Mouse (Mus musculus) heart, embryonic 16.5 days (tissue): ENCODE results near the gene Olfr103. TPM values are rescaled to one million over a fixed set of nuclear protein-coding genes. Genes with fewer than 3 reads are reported as not detected.

ENCODE experiments used
- ATAC-seq: fragments of 200-750 bp; cut with Nextera tagmentation; replicated peaks from 2 replicates; pipeline ENCODE4 v1.8.0; 2017; ENCODE audit warnings: moderate number of reproducible peaks; ENCODE audit not compliant: insufficient read depth, low FRiP score; ENCODE audit errors: extremely low read depth
- H3K27ac ChIP-seq: fragments of 300-500 bp; sonication (generic); 2 replicates; pipeline ENCODE4 v1.5.1; 2014; ENCODE audit warnings: mild to moderate bottlenecking, low read length, control low read depth, moderate library complexity
- H3K27me3 ChIP-seq: fragments of 300-500 bp; sonication (generic); 2 replicates; pipeline ENCODE4 v1.6.1; 2014; ENCODE audit warnings: low read length, mixed read lengths; ENCODE audit not compliant: control insufficient read depth, insufficient read depth
- H3K36me3 ChIP-seq: fragments of 300-500 bp; sonication (generic); 2 replicates; pipeline ENCODE4 v1.6.1; 2014; ENCODE audit not compliant: control insufficient read depth, insufficient read depth
- H3K4me1 ChIP-seq: fragments of 300-500 bp; sonication (generic); 2 replicates; pipeline ENCODE4 v1.6.1; 2014; ENCODE audit warnings: low read length, mixed read lengths; ENCODE audit not compliant: control insufficient read depth, insufficient read depth
- H3K4me2 ChIP-seq: fragments of 300-500 bp; sonication (generic); 2 replicates; pipeline ENCODE4 v1.6.1; 2014; ENCODE audit warnings: low read depth, mild to moderate bottlenecking, control low read depth, low read length
- H3K4me3 ChIP-seq: fragments of 300-500 bp; sonication (generic); 2 replicates; pipeline ENCODE4 v1.5.1; 2014; ENCODE audit warnings: mild to moderate bottlenecking, control low read depth, low read length
- H3K9ac ChIP-seq: fragments of 300-500 bp; sonication (generic); 2 replicates; pipeline ENCODE4 v1.6.1; 2014; ENCODE audit warnings: low read length, control low read depth
- H3K9me3 ChIP-seq: fragments of 300-500 bp; sonication (generic); replicated peaks from 2 replicates; pipeline ENCODE4 v1.6.1; 2016; ENCODE audit warnings: low read length; ENCODE audit not compliant: control insufficient read depth
- WGBS: fragments of 180-500 bp; shearing (Covaris S2); extraction: QIAGEN DNeasy Blood & Tissue Kit; methylation state at CpG from one replicate; pipeline ENCODE4 v1.1.7; 2014; 5-methylcytosine and 5-hydroxymethylcytosine counted together
- polyA plus RNA-seq: library from polyadenylated mRNA; unstranded; fragments of >200 nt; fragmentation: Nextera tagmentation; extraction: Ambion mirVana; gene quantifications from 2 replicates; pipeline ENCODE4 v1.2.1, GENCODE M21; 2015

Gene Olfr103
- not detected in 2 replicates for polyA plus RNA-seq

DNA sequence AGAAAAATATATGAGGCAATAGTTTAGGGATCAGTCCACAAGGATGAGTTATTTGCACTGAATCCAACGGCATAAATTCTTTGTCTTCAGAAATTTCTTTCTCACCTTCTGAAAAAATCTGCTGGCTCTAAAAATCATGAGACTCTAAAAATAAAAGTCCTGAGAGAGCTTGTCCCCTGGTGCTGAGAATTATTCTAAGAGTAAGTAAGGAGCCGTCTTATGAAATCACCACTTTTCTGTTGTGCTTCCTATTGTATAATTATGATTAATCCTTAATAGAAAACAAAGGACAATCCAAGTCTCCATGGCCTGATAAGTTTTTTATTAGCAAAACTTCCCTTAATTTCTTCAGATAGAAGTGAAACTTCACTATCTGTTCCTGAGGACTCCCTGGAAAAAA lies at the start of gene Olfr103:
Gene Olfr103, minus strand, starts transcription at position 101 of the 400 bp plus-strand sequence.
- no peaks in the 10 kb centered on the region for H3K27me3 ChIP-seq
- no peak within 1 kb of the TSS for H3K4me2 ChIP-seq
- H3K4me3 ChIP-seq = no peak within 1 kb of the TSS
- no peak for ATAC-seq
- H3K27ac ChIP-seq = no peak within 1 kb of the TSS
- H3K4me1 ChIP-seq = no peaks in the 10 kb centered on the region
- WGBS = 74% methylated on average over 2 of the region's 2 CpGs
- no peaks in the 10 kb centered on the region for H3K9me3 ChIP-seq
- H3K36me3 ChIP-seq = no peaks in the 10 kb centered on the region
- no peak within 1 kb of the TSS for H3K9ac ChIP-seq

DNA sequence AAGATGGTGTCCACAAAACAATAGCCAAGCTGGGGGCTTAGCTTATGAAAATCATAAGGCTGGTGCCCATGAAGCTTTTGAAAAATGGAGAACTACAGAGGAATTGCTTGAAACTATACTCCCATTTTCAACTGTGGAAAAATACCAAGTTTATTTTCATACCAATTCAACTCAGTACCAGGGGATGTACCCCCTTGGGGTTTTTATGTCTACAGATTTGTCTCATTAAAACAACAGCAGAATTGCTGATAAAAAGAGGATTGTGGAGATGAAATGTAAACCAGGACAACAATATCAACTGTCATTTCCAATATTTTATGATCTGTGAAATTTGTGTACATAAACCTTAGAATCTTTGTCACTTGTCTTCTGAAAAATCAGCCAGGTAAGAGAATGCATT lies 39.2 kb upstream of the Olfr103 start, which contains the start of gene Olfr105-ps:
Gene Olfr105-ps, plus strand, starts transcription at position 301 of the 400 bp plus-strand sequence.
- Histone ChIP-seq H3K4me3 (no peak within 1 kb of the TSS), H3K9ac (no peak within 1 kb of the TSS), H3K4me2 (no peak within 1 kb of the TSS), H3K27me3 (no peaks in the 10 kb centered on the region), H3K27ac (no peak within 1 kb of the TSS), H3K9me3 (peaks cover 2% of the 10 kb centered on the region; the same call in 1 of the 2 replicates), H3K36me3 (no peaks in the 10 kb centered on the region), H3K4me1 (no peaks in the 10 kb centered on the region)
- no peak for ATAC-seq

GRCm38 (mm10) chr17:37359282-37359681 lies 19.8 kb upstream of the Olfr103 start, which contains the start of gene Olfr104-ps:
Gene Olfr104-ps (plus strand): TSS chr17:37359582.
- H3K4me2 ChIP-seq = no peak within 1 kb of the TSS
- no peak within 1 kb of the TSS for H3K9ac ChIP-seq
- no peaks in the 10 kb centered on the region for H3K4me1 ChIP-seq
- no peak within 1 kb of the TSS for H3K4me3 ChIP-seq
- ATAC-seq = no peak
- H3K9me3 ChIP-seq = 0 out of 2 replicates have a peak, but pooled peaks cover 2% of the 10 kb centered on the region
- H3K36me3 ChIP-seq = no peaks in the 10 kb centered on the region
- no peaks in the 10 kb centered on the region for H3K27me3 ChIP-seq
- no peak within 1 kb of the TSS for H3K27ac ChIP-seq

DNA sequence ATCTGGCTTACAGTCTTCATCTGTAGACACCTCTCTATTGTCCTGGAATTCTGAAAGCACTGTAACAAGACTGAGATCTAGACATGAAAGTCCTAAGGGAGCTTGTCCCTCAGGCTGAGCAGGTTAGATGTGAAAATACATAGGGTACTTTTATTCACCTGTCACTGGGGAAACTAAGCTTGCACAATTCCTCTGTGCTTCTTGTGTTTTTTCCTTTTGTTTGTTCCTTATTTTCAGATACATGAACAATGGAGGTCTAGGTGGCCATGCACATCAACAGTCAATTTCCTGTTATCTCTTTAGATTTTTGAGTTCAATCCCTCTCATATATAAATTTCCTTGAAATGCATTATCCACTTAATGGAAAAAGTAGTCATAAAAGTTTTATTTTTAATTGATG lies 22.5 kb downstream of the Olfr103 start, which contains the start of gene Olfr102:
Gene Olfr102, minus strand, starts transcription at position 101 of the 400 bp plus-strand sequence.
- Histone ChIP-seq H3K4me3 (no peak within 1 kb of the TSS), H3K27ac (no peak within 1 kb of the TSS), H3K36me3 (no peaks in the 10 kb centered on the region), H3K27me3 (no peaks in the 10 kb centered on the region), H3K4me2 (no peak within 1 kb of the TSS), H3K4me1 (no peaks in the 10 kb centered on the region), H3K9ac (no peak within 1 kb of the TSS), H3K9me3 (peaks cover 8% of the 10 kb centered on the region)
- ATAC-seq = no peak

- no peak overlapping the region for H3K4me2 ChIP-seq
- no peak overlapping the region for H3K9ac ChIP-seq
- H3K27ac ChIP-seq = no peak overlapping the region
- H3K36me3 ChIP-seq = no peaks in the 10 kb centered on the region
- no peak for ATAC-seq
- 36% methylated on average over 2 of the region's 2 CpGs for WGBS
- H3K4me3 ChIP-seq = no peak overlapping the region
- no peaks in the 10 kb centered on the region for H3K9me3 ChIP-seq
- H3K27me3 ChIP-seq = no peaks in the 10 kb centered on the region
- H3K4me1 ChIP-seq = no peaks in the 10 kb centered on the region
These were observed 29.3 kb downstream of the Olfr103 start for GRCm38 (mm10) chr17:37310146-37310699.

DNA sequence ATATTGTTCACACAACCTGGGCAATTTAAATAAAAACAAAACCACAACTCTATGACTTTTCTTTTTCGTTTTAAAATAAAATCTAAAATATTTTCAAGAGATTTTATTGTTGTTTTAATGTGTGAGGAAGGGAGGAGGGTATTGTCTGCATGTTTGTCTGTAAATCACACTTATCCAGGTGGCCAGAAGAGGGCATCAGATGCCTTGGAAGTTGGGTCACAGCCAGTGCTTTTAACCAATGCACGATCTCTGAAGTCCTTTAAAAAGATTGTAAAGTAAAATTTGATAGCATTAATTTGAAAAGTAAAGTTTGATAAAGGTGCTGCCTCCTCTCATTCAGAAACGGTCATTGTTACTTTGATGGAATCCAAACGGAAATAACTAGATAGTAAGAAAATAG lies 31.0 kb downstream of the Olfr103 start:
- Histone ChIP-seq H3K4me1 (no peaks in the 10 kb centered on the region), H3K36me3 (no peaks in the 10 kb centered on the region), H3K27me3 (no peaks in the 10 kb centered on the region), H3K4me3 (no peak overlapping the region), H3K4me2 (no peak overlapping the region), H3K9me3 (no peaks in the 10 kb centered on the region), H3K27ac (no peak overlapping the region), H3K9ac (no peak overlapping the region)
- WGBS = 34% methylated on average over 4 of the region's 4 CpGs
- no peak for ATAC-seq

GRCm38 (mm10) chr17:37304213-37304612 lies 35.3 kb downstream of the Olfr103 start, which contains the start of gene Olfr101:
Gene Olfr101 (minus strand): TSS chr17:37304313.
- Histone ChIP-seq H3K27me3 (no peaks in the 10 kb centered on the region), H3K4me1 (no peaks in the 10 kb centered on the region), H3K9me3 (no peaks in the 10 kb centered on the region), H3K4me2 (no peak within 1 kb of the TSS), H3K36me3 (no peaks in the 10 kb centered on the region), H3K27ac (no peak within 1 kb of the TSS), H3K9ac (no peak within 1 kb of the TSS), H3K4me3 (no peak within 1 kb of the TSS)
- no peak for ATAC-seq
- 66% methylated on average over 4 of the region's 4 CpGs for WGBS

Other genes starting within 250 kb of the Olfr103 start
- gene Olfr91, start 241.4 kb downstream of the Olfr103 start, polyA plus RNA-seq = not detected in 2 replicates
- gene Olfr92, start 219.6 kb downstream of the Olfr103 start, polyA plus RNA-seq = not detected in 2 replicates
- gene Olfr93, start 178.2 kb downstream of the Olfr103 start, polyA plus RNA-seq = not detected in 2 replicates
- gene Ubd, start 145.8 kb downstream of the Olfr103 start, polyA plus RNA-seq = 2.8 and 5.6 TPM in 2 replicates
- not detected in 2 replicates for gene Olfr94, start 138.7 kb downstream of the Olfr103 start, polyA plus RNA-seq
- gene Olfr95, start 126.6 kb downstream of the Olfr103 start, polyA plus RNA-seq = not detected in 2 replicates
- not detected in 2 replicates for gene Olfr96, start 119.6 kb downstream of the Olfr103 start, polyA plus RNA-seq
- gene Olfr97, start 102.4 kb downstream of the Olfr103 start, polyA plus RNA-seq = not detected in 2 replicates
- gene Olfr98, start 75.9 kb downstream of the Olfr103 start, polyA plus RNA-seq = not detected in 2 replicates
- 2.9 TPM in 2 replicates for gene H2-M3, start 69.5 kb downstream of the Olfr103 start, polyA plus RNA-seq
- gene Olfr99, start 56.2 kb downstream of the Olfr103 start, polyA plus RNA-seq = not detected in 2 replicates
- not detected in 2 replicates for gene Olfr101, start 35.4 kb downstream of the Olfr103 start, polyA plus RNA-seq
- gene Olfr102, start 22.6 kb downstream of the Olfr103 start, polyA plus RNA-seq = not detected in 2 replicates
- gene Olfr104-ps, start 19.9 kb upstream of the Olfr103 start, polyA plus RNA-seq = not detected in 2 replicates
- not detected in 2 replicates for gene Olfr105-ps, start 39.3 kb upstream of the Olfr103 start, polyA plus RNA-seq
- not detected in 2 replicates for gene Olfr106-ps, start 50.7 kb upstream of the Olfr103 start, polyA plus RNA-seq
- not detected in 2 replicates for gene Olfr107, start 59.5 kb upstream of the Olfr103 start, polyA plus RNA-seq
- gene Olfr108, start 105.8 kb upstream of the Olfr103 start, polyA plus RNA-seq = not detected in 2 replicates
- gene Olfr109, start 119.2 kb upstream of the Olfr103 start, polyA plus RNA-seq = not detected in 2 replicates
- gene H2-M2, start 143.9 kb upstream of the Olfr103 start, polyA plus RNA-seq = 0.30 and 0.46 TPM in 2 replicates
- not detected in 2 replicates for gene Olfr110, start 152.8 kb upstream of the Olfr103 start, polyA plus RNA-seq
- gene Olfr111, start 168.3 kb upstream of the Olfr103 start, polyA plus RNA-seq = 0.17 TPM in 1 of 2 replicates, not detected in the other
- not detected in 2 replicates for gene Olfr112, start 229.8 kb upstream of the Olfr103 start, polyA plus RNA-seq
- not detected in 2 replicates for gene Olfr113, start 238.0 kb upstream of the Olfr103 start, polyA plus RNA-seq